Mouse (Mus musculus) liver, embryonic 13.5 days (tissue): ENCODE data around the gene Trmt2b. TPM values are rescaled to one million over a fixed set of nuclear protein-coding genes. Genes with fewer than 3 reads are reported as not detected.
"Not testable (repeated sequence)": the region's sequence is repeated elsewhere in the genome, so short reads cannot be mapped to it uniquely, and the experiment has no call there.

ENCODE experiments used
- ATAC-seq: fragments of 200-750 bp; cut with Nextera tagmentation; 2 replicates; pipeline ENCODE4 v1.8.0; 2017; ENCODE audit warnings: low read depth, mild to moderate bottlenecking, moderate number of reproducible peaks, moderate library complexity
- DNase-seq: peaks from one replicate; pipeline ENCODE4 v3.0.0; 2022
- H3K27ac ChIP-seq: fragments of 300-500 bp; sonication (generic); 2 replicates; pipeline ENCODE4 v1.5.1; 2015; ENCODE audit warnings: moderate library complexity, mild to moderate bottlenecking, inconsistent platforms
- H3K27me3 ChIP-seq: fragments of 300-500 bp; sonication (generic); 2 replicates; pipeline ENCODE4 v1.6.1; 2015; ENCODE audit warnings: mild to moderate bottlenecking, inconsistent platforms
- H3K36me3 ChIP-seq: fragments of 300-500 bp; sonication (generic); 2 replicates; pipeline ENCODE4 v1.6.1; 2015; ENCODE audit warnings: mild to moderate bottlenecking, inconsistent platforms
- H3K4me1 ChIP-seq: fragments of 300-500 bp; sonication (generic); replicated peaks from 2 replicates; pipeline ENCODE4 v1.6.1; 2015; ENCODE audit warnings: inconsistent platforms
- H3K4me2 ChIP-seq: fragments of 300-500 bp; sonication (generic); 2 replicates; pipeline ENCODE4 v1.6.1; 2015; ENCODE audit warnings: inconsistent platforms, mild to moderate bottlenecking, moderate library complexity
- H3K4me3 ChIP-seq: fragments of 300-500 bp; sonication (generic); replicated peaks from 2 replicates; pipeline ENCODE4 v1.5.1; 2015; ENCODE audit warnings: mild to moderate bottlenecking, inconsistent platforms
- H3K9ac ChIP-seq: fragments of 300-500 bp; sonication (generic); 2 replicates; pipeline ENCODE4 v1.6.1; 2015; ENCODE audit warnings: mild to moderate bottlenecking, inconsistent platforms
- H3K9me3 ChIP-seq: fragments of 300-500 bp; sonication (generic); replicated peaks from 2 replicates; pipeline ENCODE4 v1.6.1; 2016; ENCODE audit warnings: inconsistent platforms
- WGBS: fragments of 180-500 bp; shearing (Covaris S2); methylation state at CpG from one replicate; pipeline ENCODE4 v1.1.7; 2015; ENCODE audit not compliant: insufficient replicate concordance; 5-methylcytosine and 5-hydroxymethylcytosine counted together
- polyA plus RNA-seq: library from polyadenylated mRNA; unstranded; fragments of >200 nt; fragmentation: Nextera tagmentation; extraction: Ambion mirVana; gene quantifications from 2 replicates; pipeline ENCODE4 v1.2.1, GENCODE M21; 2015

Gene Trmt2b
- 8.7 and 10.6 TPM in 2 replicates for polyA plus RNA-seq

- 12% methylated on average over 23 of the region's 26 CpGs for WGBS
- Histone ChIP-seq H3K27ac (peak within 1 kb of the TSS; percentile 55), H3K27me3 (no peaks in the 10 kb centered on the region)
These were observed at the start of gene Trmt2b for GRCm38 (mm10) chrX:134276275-134277160. Trmt2b (minus strand) TSS chrX:134276984.

GRCm38 (mm10) chrX:134319153-134319932 lies 42.6 kb upstream of the Trmt2b start:
- H3K27me3 ChIP-seq = no peaks in the 10 kb centered on the region
- no peak overlapping the region for H3K27ac ChIP-seq
- no peak for DNase-seq
- no peak overlapping the region for H3K4me2 ChIP-seq
- H3K4me1 ChIP-seq = no peaks in the 10 kb centered on the region
- no peak overlapping the region for H3K9ac ChIP-seq
- H3K36me3 ChIP-seq = peaks cover 46% of the 10 kb centered on the region
- WGBS = 55% methylated on average over 2 of the region's 2 CpGs
- no peak for ATAC-seq
- H3K4me3 ChIP-seq = no peak overlapping the region
- no peaks in the 10 kb centered on the region for H3K9me3 ChIP-seq

More at GRCm38 (mm10) chrX:134276275-134277160, at the start of gene Trmt2b:
- peak; percentile 61 for DNase-seq
- H3K4me1 ChIP-seq = peaks cover 4% of the 10 kb centered on the region; the same call in 1 of the 2 replicates
- H3K4me2 ChIP-seq = peak within 1 kb of the TSS; percentile 64
- H3K9ac ChIP-seq = peak within 1 kb of the TSS; percentile 62
- peak within 1 kb of the TSS; percentile 60 for H3K4me3 ChIP-seq
- H3K36me3 ChIP-seq = no peaks in the 10 kb centered on the region
- peak; percentile 96 for ATAC-seq
- no peaks in the 10 kb centered on the region for H3K9me3 ChIP-seq

GRCm38 (mm10) chrX:134311193-134311592 lies 34.4 kb upstream of the Trmt2b start:
- WGBS = 64% methylated on average over 7 of the region's 7 CpGs
- H3K9me3 ChIP-seq, H3K9ac ChIP-seq, H3K27me3 ChIP-seq, H3K4me2 ChIP-seq, H3K27ac ChIP-seq, DNase-seq, H3K4me3 ChIP-seq, ATAC-seq: not testable (repeated sequence)
- Histone ChIP-seq H3K36me3 (peaks cover 34% of the 10 kb centered on the region), H3K4me1 (peaks cover 12% of the 10 kb centered on the region)

GRCm38 (mm10) chrX:134308275-134308634 lies 31.5 kb upstream of the Trmt2b start:
- Histone ChIP-seq H3K27me3 (no peaks in the 10 kb centered on the region), H3K9me3 (no peaks in the 10 kb centered on the region), H3K4me3 (peak overlapping the region; percentile 65), H3K4me2 (peak overlapping the region; percentile 73), H3K4me1 (peaks cover 12% of the 10 kb centered on the region), H3K36me3 (peaks cover 23% of the 10 kb centered on the region), H3K27ac (peak overlapping the region; percentile 58; the same call in 1 of the 2 replicates), H3K9ac (peak overlapping the region; percentile 70)
- peak; percentile 84 for ATAC-seq
- WGBS = 11% methylated on average over 9 of the region's 9 CpGs
- DNase-seq = no peak

GRCm38 (mm10) chrX:134307534-134308274 lies 30.9 kb upstream of the Trmt2b start, which contains the start of gene Cenpi:
Cenpi (plus strand) TSS chrX:134308084.
- H3K4me1 ChIP-seq = peaks cover 12% of the 10 kb centered on the region
- H3K4me3 ChIP-seq = peak within 1 kb of the TSS; percentile 65
- no peaks in the 10 kb centered on the region for H3K27me3 ChIP-seq
- peak within 1 kb of the TSS; percentile 70 for H3K9ac ChIP-seq
- WGBS = 19% methylated on average over 36 of the region's 36 CpGs
- peak; percentile 98 for ATAC-seq
- H3K36me3 ChIP-seq = peaks cover 20% of the 10 kb centered on the region
- DNase-seq = peak; percentile 87
- H3K27ac ChIP-seq = peak within 1 kb of the TSS; percentile 58
- no peaks in the 10 kb centered on the region for H3K9me3 ChIP-seq
- H3K4me2 ChIP-seq = peak within 1 kb of the TSS; percentile 73

- H3K9ac ChIP-seq = no peak overlapping the region
- no peaks in the 10 kb centered on the region for H3K27me3 ChIP-seq
- H3K4me1 ChIP-seq = peaks cover 3% of the 10 kb centered on the region
- H3K4me3 ChIP-seq = no peak overlapping the region
- DNase-seq = no peak
- H3K4me2 ChIP-seq = no peak overlapping the region
- H3K36me3 ChIP-seq = no peaks in the 10 kb centered on the region
- WGBS = 71% methylated on average over 1 of the region's 1 CpGs
- H3K9me3 ChIP-seq = no peaks in the 10 kb centered on the region
- H3K27ac ChIP-seq = no peak overlapping the region
- no peak for ATAC-seq
These were observed 26.5 kb upstream of the Trmt2b start for GRCm38 (mm10) chrX:134303287-134303686.

GRCm38 (mm10) chrX:134300219-134300618 lies 23.4 kb upstream of the Trmt2b start:
- no peak overlapping the region for H3K9ac ChIP-seq
- H3K9me3 ChIP-seq = no peaks in the 10 kb centered on the region
- no peak overlapping the region for H3K4me3 ChIP-seq
- H3K27me3 ChIP-seq = peaks cover 26% of the 10 kb centered on the region
- no peaks in the 10 kb centered on the region for H3K36me3 ChIP-seq
- H3K4me1 ChIP-seq = no peaks in the 10 kb centered on the region
- ATAC-seq = no peak
- H3K27ac ChIP-seq = no peak overlapping the region
- no peak overlapping the region for H3K4me2 ChIP-seq
- no peak for DNase-seq
- 22% methylated on average over 5 of the region's 5 CpGs for WGBS

GRCm38 (mm10) chrX:134297195-134297594 lies 20.4 kb upstream of the Trmt2b start:
- WGBS = 35% methylated on average over 4 of the region's 4 CpGs
- H3K4me1 ChIP-seq = no peaks in the 10 kb centered on the region
- ATAC-seq (no peak), DNase-seq (no peak)
- H3K4me3 ChIP-seq = no peak overlapping the region
- no peak overlapping the region for H3K9ac ChIP-seq
- no peaks in the 10 kb centered on the region for H3K9me3 ChIP-seq
- H3K27me3 ChIP-seq = peaks cover 50% of the 10 kb centered on the region
- no peaks in the 10 kb centered on the region for H3K36me3 ChIP-seq
- no peak overlapping the region for H3K27ac ChIP-seq
- no peak overlapping the region for H3K4me2 ChIP-seq

GRCm38 (mm10) chrX:134296737-134297136 lies 20.0 kb upstream of the Trmt2b start:
- Histone ChIP-seq H3K4me1 (no peaks in the 10 kb centered on the region), H3K27me3 (peaks cover 54% of the 10 kb centered on the region), H3K4me3 (no peak overlapping the region), H3K4me2 (no peak overlapping the region), H3K9ac (no peak overlapping the region), H3K27ac (no peak overlapping the region), H3K9me3 (no peaks in the 10 kb centered on the region), H3K36me3 (no peaks in the 10 kb centered on the region)
- WGBS = 20% methylated on average over 7 of the region's 7 CpGs
- DNase-seq = no peak
- ATAC-seq = no peak

- Histone ChIP-seq H3K9ac (no peak overlapping the region), H3K9me3 (no peaks in the 10 kb centered on the region), H3K4me3 (no peak overlapping the region), H3K4me2 (0 out of 2 replicates have a peak overlapping the region, but pooled peaks have one; percentile 41), H3K36me3 (no peaks in the 10 kb centered on the region), H3K4me1 (no peaks in the 10 kb centered on the region), H3K27ac (no peak overlapping the region), H3K27me3 (peaks cover 54% of the 10 kb centered on the region)
- DNase-seq (no peak), ATAC-seq (no peak)
- 19% methylated on average over 9 of the region's 9 CpGs for WGBS
These were observed 19.5 kb upstream of the Trmt2b start for GRCm38 (mm10) chrX:134296301-134296700.

- DNase-seq = no peak
- no peak for ATAC-seq
- H3K9me3 ChIP-seq = no peaks in the 10 kb centered on the region
- H3K4me3 ChIP-seq = no peak overlapping the region
- no peaks in the 10 kb centered on the region for H3K36me3 ChIP-seq
- no peak overlapping the region for H3K4me2 ChIP-seq
- H3K27me3 ChIP-seq = peaks cover 5% of the 10 kb centered on the region; the same call in 1 of the 2 replicates
- 58% methylated on average over 2 of the region's 2 CpGs for WGBS
- H3K27ac ChIP-seq = no peak overlapping the region
- no peaks in the 10 kb centered on the region for H3K4me1 ChIP-seq
- no peak overlapping the region for H3K9ac ChIP-seq
These were observed 10.5 kb upstream of the Trmt2b start for GRCm38 (mm10) chrX:134287305-134287704.
